Mouse (Mus musculus): ENCODE measurements around the gene Specc1. TPM values are rescaled to one million over a fixed set of nuclear protein-coding genes. Genes with fewer than 3 reads are reported as not detected.
A peak's percentile ranks its signal among the peaks of the same experiment; 100 is the strongest.

Specc1 gene
- polyA plus RNA-seq, 1 experiment from 2014 or later, result 12.0 TPM

DNA sequence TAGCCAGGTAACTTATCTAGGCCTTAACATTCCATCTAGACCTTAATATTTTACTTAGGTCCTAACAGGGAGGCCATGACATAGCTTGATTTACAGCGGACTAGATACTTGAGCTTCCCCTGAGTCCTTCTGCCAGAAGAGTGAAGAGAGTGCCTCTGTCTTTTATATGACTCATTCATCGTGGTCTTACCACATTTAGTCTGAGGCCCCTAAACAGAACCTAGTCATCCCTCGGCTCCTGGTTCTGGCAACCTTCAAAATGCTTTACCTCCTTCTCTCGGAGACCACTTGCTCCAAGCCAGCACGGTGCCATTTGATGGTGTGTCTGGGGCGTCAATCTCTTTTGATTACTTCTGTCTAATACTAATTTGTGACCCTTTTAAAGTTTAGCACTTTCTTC is 133.8 kb downstream of the Specc1 start:
- H3K36me3 ChIP-seq (ENCODE audit: control insufficient read depth, insufficient read depth, low read length), result no peaks in the 10 kb centered on the region
- no peak overlapping the region for H3K4me3 ChIP-seq (ENCODE audit: low read depth, low read length)
- no peaks in the 10 kb centered on the region for H3K9me3 ChIP-seq (ENCODE audit: control insufficient read depth, low read length)
- H3K4me1 ChIP-seq (ENCODE audit: control insufficient read depth, insufficient read depth, low read length), result no peaks in the 10 kb centered on the region
- no peak for ATAC-seq (ENCODE audit: insufficient read depth, low FRiP score, low TSS enrichment)
- no peak overlapping the region for H3K4me2 ChIP-seq (ENCODE audit: low read depth)
- H3K27ac ChIP-seq (ENCODE audit: low read depth, low read length), result no peak overlapping the region
- no peak overlapping the region for H3K9ac ChIP-seq (ENCODE audit: low read length)
- no peak for DNase-seq (ENCODE audit: low spot score)
- 79% methylated on average over 6 of the region's 6 CpGs for WGBS
- H3K27me3 ChIP-seq (ENCODE audit: control insufficient read depth, insufficient read depth, low read length), result no peaks in the 10 kb centered on the region

DNA sequence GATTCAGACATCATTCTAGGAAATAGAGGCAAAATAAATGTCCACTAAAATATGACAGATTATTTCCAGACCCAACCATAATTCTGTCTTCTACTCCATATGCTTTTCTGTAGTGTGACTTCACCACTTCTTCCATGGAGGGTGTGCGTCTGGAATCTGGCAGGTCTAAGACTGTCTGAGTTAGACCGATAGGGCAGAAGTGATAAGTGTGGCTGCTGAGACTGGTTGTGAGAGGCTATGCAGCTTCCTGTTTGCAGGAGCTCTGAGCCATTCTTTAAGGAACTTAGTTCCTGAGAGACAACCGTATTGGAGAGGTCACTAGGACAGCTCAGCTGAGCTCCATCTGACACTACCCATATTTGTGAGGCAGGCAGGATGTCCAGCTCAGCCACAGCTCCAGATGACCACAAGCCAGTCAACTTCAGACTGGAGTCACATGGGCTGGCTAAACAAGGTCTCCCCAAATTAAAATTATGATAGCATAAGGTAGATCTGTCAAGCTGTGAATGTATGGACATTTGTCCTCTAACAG is 146.9 kb downstream of the Specc1 start:
- Histone ChIP-seq H3K9me3 (ENCODE audit: control insufficient read depth, low read length) (no peaks in the 10 kb centered on the region), H3K9ac (ENCODE audit: low read length) (no peak overlapping the region), H3K4me3 (ENCODE audit: low read depth, low read length) (no peak overlapping the region), H3K4me1 (ENCODE audit: control insufficient read depth, insufficient read depth, low read length) (no peaks in the 10 kb centered on the region), H3K27me3 (ENCODE audit: control insufficient read depth, insufficient read depth, low read length) (no peaks in the 10 kb centered on the region), H3K27ac (ENCODE audit: low read depth, low read length) (no peak overlapping the region), H3K4me2 (ENCODE audit: low read depth) (no peak overlapping the region), H3K36me3 (ENCODE audit: control insufficient read depth, insufficient read depth, low read length) (no peaks in the 10 kb centered on the region)
- DNase-seq (ENCODE audit: low spot score), result no peak
- 83% methylated on average over 3 of the region's 3 CpGs for WGBS
- ATAC-seq (ENCODE audit: insufficient read depth, low FRiP score, low TSS enrichment), result no peak

DNA sequence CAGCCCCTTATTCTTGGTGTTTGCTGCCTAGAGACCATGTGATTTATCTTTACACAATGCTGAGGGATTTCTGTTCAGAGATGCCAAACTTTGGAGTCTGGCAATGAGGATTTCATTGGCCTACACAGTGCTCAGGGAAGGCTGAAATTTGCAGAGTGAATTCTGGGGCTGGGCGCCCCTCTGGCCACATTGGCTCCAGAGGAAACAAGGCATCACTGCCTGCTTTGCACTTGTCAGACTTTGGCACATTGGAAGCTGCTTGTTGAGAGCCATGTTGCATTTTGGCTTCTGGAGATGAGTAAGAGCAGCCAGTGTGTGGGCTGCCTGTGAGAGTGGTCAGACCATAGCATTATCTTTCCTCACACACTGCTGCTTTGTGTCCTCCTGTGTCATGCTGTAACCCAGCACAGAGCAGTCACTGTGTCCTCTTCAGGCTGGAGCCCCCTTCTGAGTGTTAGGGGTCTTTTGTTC is 149.9 kb downstream of the Specc1 start:
- Histone ChIP-seq H3K27ac (ENCODE audit: low read depth, low read length) (peak overlapping the region; percentile 20; the same call in 1 of the 2 replicates), H3K27me3 (ENCODE audit: control insufficient read depth, insufficient read depth, low read length) (no peaks in the 10 kb centered on the region), H3K4me1 (ENCODE audit: control insufficient read depth, insufficient read depth, low read length) (no peaks in the 10 kb centered on the region), H3K9me3 (ENCODE audit: control insufficient read depth, low read length) (no peaks in the 10 kb centered on the region), H3K4me2 (ENCODE audit: low read depth) (no peak overlapping the region), H3K36me3 (ENCODE audit: control insufficient read depth, insufficient read depth, low read length) (no peaks in the 10 kb centered on the region), H3K4me3 (ENCODE audit: low read depth, low read length) (no peak overlapping the region), H3K9ac (ENCODE audit: low read length) (no peak overlapping the region)
- DNase-seq (ENCODE audit: low spot score) (no peak), ATAC-seq (ENCODE audit: insufficient read depth, low FRiP score, low TSS enrichment) (peak; percentile 50; the same call in 1 of the 2 replicates)
- 68% methylated on average over 1 of the region's 1 CpGs for WGBS

DNA sequence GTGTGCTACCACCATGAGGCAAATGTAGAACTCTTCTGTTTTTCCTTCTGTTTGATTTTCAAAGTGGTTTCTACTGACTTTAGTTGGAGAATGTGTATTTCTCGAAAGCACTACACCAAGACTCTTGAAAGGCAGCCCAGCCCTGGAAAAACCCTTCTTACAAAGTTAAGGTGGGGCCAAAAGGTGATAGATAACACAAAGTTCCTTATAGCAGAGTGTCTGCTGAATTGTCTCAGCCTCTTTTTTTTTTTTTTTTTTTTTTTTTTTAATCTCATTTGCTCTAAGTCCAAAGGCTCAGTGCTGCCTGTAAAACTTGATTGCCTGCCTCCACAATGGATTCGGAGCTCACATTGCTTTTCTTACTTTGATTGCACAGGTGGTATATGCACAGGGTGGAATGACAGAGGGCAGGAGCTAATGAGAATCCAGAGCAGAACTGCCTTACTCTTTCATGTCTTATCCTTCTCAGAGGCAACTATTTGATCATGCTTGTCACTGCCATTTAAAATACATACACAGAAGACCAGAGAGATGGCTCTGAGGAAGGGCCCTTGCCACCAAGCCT is 150.8 kb downstream of the Specc1 start:
- Histone ChIP-seq H3K27ac (ENCODE audit: low read depth, low read length) (no peak overlapping the region), H3K9me3 (ENCODE audit: control insufficient read depth, low read length) (no peaks in the 10 kb centered on the region), H3K9ac (ENCODE audit: low read length) (no peak overlapping the region), H3K27me3 (ENCODE audit: control insufficient read depth, insufficient read depth, low read length) (no peaks in the 10 kb centered on the region), H3K4me3 (ENCODE audit: low read depth, low read length) (no peak overlapping the region), H3K4me2 (ENCODE audit: low read depth) (no peak overlapping the region), H3K36me3 (ENCODE audit: control insufficient read depth, insufficient read depth, low read length) (no peaks in the 10 kb centered on the region), H3K4me1 (ENCODE audit: control insufficient read depth, insufficient read depth, low read length) (no peaks in the 10 kb centered on the region)
- 90% methylated on average over 2 of the region's 2 CpGs for WGBS
- no peak for DNase-seq (ENCODE audit: low spot score)
- no peak for ATAC-seq (ENCODE audit: insufficient read depth, low FRiP score, low TSS enrichment)

DNA sequence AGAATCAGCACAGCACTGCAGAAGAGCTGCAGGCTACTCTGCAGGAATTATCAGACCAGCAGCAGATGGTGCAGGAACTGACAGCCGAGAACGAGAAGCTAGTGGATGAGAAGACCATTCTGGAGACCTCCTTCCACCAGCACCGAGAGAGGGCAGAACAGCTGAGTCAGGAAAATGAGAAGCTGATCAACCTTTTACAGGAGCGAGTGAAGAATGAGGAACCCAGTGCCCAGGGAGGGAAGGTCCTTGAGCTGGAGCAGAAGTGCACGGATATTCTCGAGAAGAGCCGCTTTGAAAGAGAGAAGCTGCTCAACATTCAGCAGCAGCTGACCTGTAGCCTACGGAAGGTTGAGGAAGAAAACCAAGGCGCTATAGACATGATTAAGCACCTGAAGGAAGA is 162.0 kb downstream of the Specc1 start:
- H3K9me3 ChIP-seq (ENCODE audit: control insufficient read depth, low read length), result no peaks in the 10 kb centered on the region
- H3K36me3 ChIP-seq (ENCODE audit: control insufficient read depth, insufficient read depth, low read length), result no peaks in the 10 kb centered on the region
- H3K4me2 ChIP-seq (ENCODE audit: low read depth), result no peak overlapping the region
- whole genome bisulfite sequencing, result 86% methylated on average over 9 of the region's 9 CpGs
- H3K27ac ChIP-seq (ENCODE audit: low read depth, low read length), result no peak overlapping the region
- no peak overlapping the region for H3K4me3 ChIP-seq (ENCODE audit: low read depth, low read length)
- no peak for ATAC-seq (ENCODE audit: insufficient read depth, low FRiP score, low TSS enrichment)
- DNase-seq (ENCODE audit: low spot score), result no peak
- H3K27me3 ChIP-seq (ENCODE audit: control insufficient read depth, insufficient read depth, low read length), result no peaks in the 10 kb centered on the region
- no peak overlapping the region for H3K9ac ChIP-seq (ENCODE audit: low read length)
- H3K4me1 ChIP-seq (ENCODE audit: control insufficient read depth, insufficient read depth, low read length), result no peaks in the 10 kb centered on the region

DNA sequence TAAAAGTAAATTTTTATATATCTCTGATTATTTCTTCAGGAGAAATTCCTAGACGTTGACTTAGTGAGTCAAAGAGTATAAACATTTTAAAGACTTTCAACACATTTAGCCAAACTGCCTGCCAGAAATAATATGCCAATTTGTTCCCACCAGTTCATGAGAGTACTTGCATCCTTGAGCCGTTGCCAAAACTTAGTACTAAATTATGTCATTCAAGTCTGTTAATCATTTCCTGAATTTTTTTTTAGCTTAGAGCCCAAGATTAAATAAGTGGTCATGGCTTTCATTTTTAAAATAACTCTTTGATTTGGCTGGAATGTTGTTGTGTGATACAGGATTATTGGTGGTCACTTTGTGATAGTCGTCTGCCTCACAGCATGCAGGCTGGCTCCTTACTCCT is 163.3 kb downstream of the Specc1 start:
- DNase-seq (ENCODE audit: low spot score) (no peak), ATAC-seq (ENCODE audit: insufficient read depth, low FRiP score, low TSS enrichment) (no peak)
- no peaks in the 10 kb centered on the region for H3K36me3 ChIP-seq (ENCODE audit: control insufficient read depth, insufficient read depth, low read length)
- no peaks in the 10 kb centered on the region for H3K9me3 ChIP-seq (ENCODE audit: control insufficient read depth, low read length)
- no peak overlapping the region for H3K4me3 ChIP-seq (ENCODE audit: low read depth, low read length)
- no peaks in the 10 kb centered on the region for H3K27me3 ChIP-seq (ENCODE audit: control insufficient read depth, insufficient read depth, low read length)
- no peak overlapping the region for H3K4me2 ChIP-seq (ENCODE audit: low read depth)
- H3K4me1 ChIP-seq (ENCODE audit: control insufficient read depth, insufficient read depth, low read length), result no peaks in the 10 kb centered on the region
- H3K9ac ChIP-seq (ENCODE audit: low read length), result no peak overlapping the region
- H3K27ac ChIP-seq (ENCODE audit: low read depth, low read length), result no peak overlapping the region
- WGBS, result 79% methylated on average over 3 of the region's 3 CpGs

DNA sequence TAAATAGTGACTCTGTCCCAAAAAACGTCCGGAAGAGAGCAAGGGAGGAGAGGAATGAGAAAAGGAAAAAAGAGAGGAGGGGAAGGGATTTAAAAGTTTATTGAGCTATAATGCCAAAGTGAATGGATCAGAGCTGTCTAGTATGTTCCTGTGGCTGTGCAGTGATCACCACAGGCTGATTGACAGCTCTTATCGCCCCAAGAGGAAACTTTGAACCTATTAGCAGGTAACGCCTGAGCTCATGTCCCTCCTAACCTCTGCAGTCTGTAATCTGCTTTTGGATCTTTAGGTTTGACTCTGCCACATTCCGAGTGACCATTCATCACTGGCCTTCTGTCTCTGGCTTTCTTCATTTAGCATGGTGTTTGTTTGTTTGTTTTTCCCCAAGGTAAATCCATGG is 164.8 kb downstream of the Specc1 start:
- WGBS, result 87% methylated on average over 5 of the region's 5 CpGs
- H3K4me2 ChIP-seq (ENCODE audit: low read depth), result no peak overlapping the region
- no peak overlapping the region for H3K27ac ChIP-seq (ENCODE audit: low read depth, low read length)
- no peaks in the 10 kb centered on the region for H3K9me3 ChIP-seq (ENCODE audit: control insufficient read depth, low read length)
- H3K4me3 ChIP-seq (ENCODE audit: low read depth, low read length), result no peak overlapping the region
- ATAC-seq (ENCODE audit: insufficient read depth, low FRiP score, low TSS enrichment) (no peak), DNase-seq (ENCODE audit: low spot score) (no peak)
- H3K27me3 ChIP-seq (ENCODE audit: control insufficient read depth, insufficient read depth, low read length), result no peaks in the 10 kb centered on the region
- H3K9ac ChIP-seq (ENCODE audit: low read length), result no peak overlapping the region
- H3K36me3 ChIP-seq (ENCODE audit: control insufficient read depth, insufficient read depth, low read length), result no peaks in the 10 kb centered on the region
- no peaks in the 10 kb centered on the region for H3K4me1 ChIP-seq (ENCODE audit: control insufficient read depth, insufficient read depth, low read length)

DNA sequence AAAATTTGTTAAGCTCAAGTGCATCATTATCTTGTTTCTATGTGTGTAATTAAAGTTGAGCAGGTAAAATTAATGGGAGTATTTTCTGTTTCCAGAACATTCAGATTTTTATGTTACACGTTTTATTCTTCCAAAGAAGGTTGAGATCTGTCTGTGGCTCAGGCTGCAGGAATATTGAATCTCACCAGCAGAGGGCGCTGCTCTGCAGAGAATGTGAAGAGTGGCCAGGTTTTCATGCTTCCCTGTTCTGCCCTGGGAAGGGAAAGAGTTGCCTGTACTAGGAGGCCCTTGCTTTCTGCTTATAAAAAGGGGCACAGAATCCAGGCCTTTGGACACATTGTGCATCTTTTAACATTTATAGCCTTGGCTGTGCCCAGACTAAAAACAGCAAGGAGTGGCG is 171.1 kb downstream of the Specc1 start:
- no peaks in the 10 kb centered on the region for H3K36me3 ChIP-seq (ENCODE audit: control insufficient read depth, insufficient read depth, low read length)
- 36% methylated on average over 3 of the region's 3 CpGs for WGBS
- ATAC-seq (ENCODE audit: insufficient read depth, low FRiP score, low TSS enrichment), result no peak

DNA sequence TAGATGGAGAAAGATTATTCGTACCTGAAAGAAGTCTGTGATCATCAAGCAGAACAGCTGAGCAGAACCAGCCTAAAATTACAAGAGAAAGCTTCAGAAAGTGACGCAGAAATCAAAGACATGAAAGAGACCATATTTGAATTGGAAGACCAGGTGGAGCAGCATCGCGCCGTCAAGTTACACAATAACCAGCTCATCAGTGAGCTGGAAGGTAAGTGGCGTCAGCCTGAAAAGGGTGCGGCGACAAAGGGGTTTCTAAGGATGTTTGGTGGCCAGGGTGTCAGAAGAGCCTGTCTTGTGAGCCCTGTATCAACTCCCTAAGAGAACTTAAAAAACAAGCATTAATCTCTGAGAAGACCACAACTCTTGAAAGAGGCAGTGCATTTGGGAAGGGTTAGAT is 171.6 kb downstream of the Specc1 start:
- ATAC-seq (ENCODE audit: insufficient read depth, low FRiP score, low TSS enrichment) (no peak), DNase-seq (ENCODE audit: low spot score) (no peak)
- Histone ChIP-seq H3K4me2 (ENCODE audit: low read depth) (no peak overlapping the region), H3K27me3 (ENCODE audit: control insufficient read depth, insufficient read depth, low read length) (no peaks in the 10 kb centered on the region), H3K36me3 (ENCODE audit: control insufficient read depth, insufficient read depth, low read length) (no peaks in the 10 kb centered on the region), H3K27ac (ENCODE audit: low read depth, low read length) (no peak overlapping the region), H3K4me3 (ENCODE audit: low read depth, low read length) (no peak overlapping the region), H3K9me3 (ENCODE audit: control insufficient read depth, low read length) (no peaks in the 10 kb centered on the region), H3K9ac (ENCODE audit: low read length) (no peak overlapping the region), H3K4me1 (ENCODE audit: control insufficient read depth, insufficient read depth, low read length) (peaks cover 12% of the 10 kb centered on the region)
- 76% methylated on average over 8 of the region's 8 CpGs for WGBS

More for the DNA sequence above, 171.1 kb downstream of the Specc1 start:
- no peak overlapping the region for H3K4me3 ChIP-seq (ENCODE audit: low read depth, low read length)
- H3K27me3 ChIP-seq (ENCODE audit: control insufficient read depth, insufficient read depth, low read length), result no peaks in the 10 kb centered on the region
- H3K9ac ChIP-seq (ENCODE audit: low read length), result no peak overlapping the region
- H3K4me2 ChIP-seq (ENCODE audit: low read depth), result no peak overlapping the region
- no peaks in the 10 kb centered on the region for H3K9me3 ChIP-seq (ENCODE audit: control insufficient read depth, low read length)
- peaks cover 12% of the 10 kb centered on the region for H3K4me1 ChIP-seq (ENCODE audit: control insufficient read depth, insufficient read depth, low read length)
- H3K27ac ChIP-seq (ENCODE audit: low read depth, low read length), result no peak overlapping the region
- DNase-seq (ENCODE audit: low spot score), result peak; percentile 84

All from neural tube, embryonic 11.5 days (tissue).